Mouse (Mus musculus): Measurements from ENCODE around the gene Pgs1. TPM values are rescaled to one million over a fixed set of nuclear protein-coding genes. Genes with fewer than 3 reads are reported as not detected.

Pgs1 gene
- polyA plus RNA-seq, 1 experiment, result 50.6 TPM

GRCm38 (mm10) chr11:118024111-118024510 is 38.0 kb downstream of the Pgs1 start:
- no peak for DNase-seq (ENCODE audit: low read depth, low spot score)
- 83% methylated on average over 2 of the region's 2 CpGs for whole genome bisulfite sequencing

GRCm38 (mm10) chr11:118029170-118029569 is 43.1 kb downstream of the Pgs1 start:
- DNase-seq (ENCODE audit: low read depth, low spot score), result no peak
- WGBS, result 95% methylated on average over 6 of the region's 6 CpGs

- no peak for DNase-seq (ENCODE audit: low read depth, low spot score)
- 81% methylated on average over 9 of the region's 9 CpGs for WGBS
Observed at GRCm38 (mm10) chr11:118031134-118031533, 45.0 kb downstream of the Pgs1 start.

- no peak for DNase-seq (ENCODE audit: low read depth, low spot score)
Observed at GRCm38 (mm10) chr11:118034395-118034794, 48.3 kb downstream of the Pgs1 start.

GRCm38 (mm10) chr11:118035068-118035467 is 49.0 kb downstream of the Pgs1 start:
- DNase-seq (ENCODE audit: low read depth, low spot score), result no peak
- WGBS, result 22% methylated on average over 9 of the region's 9 CpGs

More at GRCm38 (mm10) chr11:118034395-118034794, 48.3 kb downstream of the Pgs1 start:
- WGBS, result 24% methylated on average over 13 of the region's 13 CpGs

GRCm38 (mm10) chr11:118042791-118043190 is 56.7 kb downstream of the Pgs1 start:
- DNase-seq (ENCODE audit: low read depth, low spot score), result no peak
- 86% methylated on average over 9 of the region's 9 CpGs for WGBS

GRCm38 (mm10) chr11:118043293-118043907 is 57.3 kb downstream of the Pgs1 start:
- 32% methylated on average over 14 of the region's 14 CpGs for WGBS
- no peak for DNase-seq (ENCODE audit: low read depth, low spot score)

- 28% methylated on average over 8 of the region's 8 CpGs for WGBS
- no peak for DNase-seq (ENCODE audit: low read depth, low spot score)
Observed at GRCm38 (mm10) chr11:118049641-118050040, 63.5 kb downstream of the Pgs1 start.

GRCm38 (mm10) chr11:118050174-118050573 is 64.1 kb downstream of the Pgs1 start:
- DNase-seq (ENCODE audit: low read depth, low spot score), result no peak
- WGBS, result 75% methylated on average over 16 of the region's 16 CpGs

- WGBS, result 66% methylated on average over 12 of the region's 12 CpGs
- DNase-seq (ENCODE audit: low read depth, low spot score), result no peak
Observed at GRCm38 (mm10) chr11:118058367-118058766, 72.3 kb downstream of the Pgs1 start.

GRCm38 (mm10) chr11:118058872-118059271 is 72.8 kb downstream of the Pgs1 start:
- WGBS, result 62% methylated on average over 10 of the region's 10 CpGs
- no peak for DNase-seq (ENCODE audit: low read depth, low spot score)

- WGBS, result 67% methylated on average over 14 of the region's 14 CpGs
- no peak for DNase-seq (ENCODE audit: low read depth, low spot score)
Observed at GRCm38 (mm10) chr11:118060038-118060437, 73.9 kb downstream of the Pgs1 start.

- whole genome bisulfite sequencing, result 77% methylated on average over 8 of the region's 8 CpGs
- DNase-seq (ENCODE audit: low read depth, low spot score), result no peak
Observed at GRCm38 (mm10) chr11:118067588-118067987, 81.5 kb downstream of the Pgs1 start.

- DNase-seq (ENCODE audit: low read depth, low spot score), result no peak
- WGBS, result 53% methylated on average over 16 of the region's 16 CpGs
Observed at GRCm38 (mm10) chr11:118068812-118069332, 82.8 kb downstream of the Pgs1 start.

GRCm38 (mm10) chr11:118071227-118071912 is 85.3 kb downstream of the Pgs1 start:
- WGBS, result 56% methylated on average over 11 of the region's 11 CpGs
- DNase-seq (ENCODE audit: low read depth, low spot score), result no peak

Other genes starting within 250 kb of the Pgs1 start
- gene Tmc8, start 204.2 kb upstream of the Pgs1 start, polyA plus RNA-seq (2012; rRNA removed), result 25.5 and 33.4 TPM in 2 replicates
- 66.3 and 76.5 TPM in 2 replicates for gene Tmc6, start 204.1 kb upstream of the Pgs1 start, polyA plus RNA-seq (2012; rRNA removed)
- gene 6030468B19Rik, start 188.6 kb upstream of the Pgs1 start, polyA plus RNA-seq (2012; rRNA removed), result 0.40 and 0.41 TPM in 2 replicates
- not detected in 2 replicates for gene Gm20708, start 176.6 kb upstream of the Pgs1 start, polyA plus RNA-seq (2012; rRNA removed)
- 317 and 353 TPM in 2 replicates for gene Syngr2, start 176.6 kb upstream of the Pgs1 start, polyA plus RNA-seq (2012; rRNA removed)
- 9.3 and 13.5 TPM in 2 replicates for gene Afmid, start 160.4 kb upstream of the Pgs1 start, polyA plus RNA-seq (2012; rRNA removed)
- 79.4 and 95.1 TPM in 2 replicates for gene Tk1, start 160.2 kb upstream of the Pgs1 start, polyA plus RNA-seq (2012; rRNA removed)
- gene Birc5, start 137.0 kb upstream of the Pgs1 start, polyA plus RNA-seq (2012; rRNA removed), result 35.8 and 45.0 TPM in 2 replicates
- 0.09 and 0.26 TPM in 2 replicates for gene Tmem235, start 125.5 kb upstream of the Pgs1 start, polyA plus RNA-seq (2012; rRNA removed)
- 24.4 and 25.7 TPM in 2 replicates for gene Tha1, start 112.8 kb upstream of the Pgs1 start, polyA plus RNA-seq (2012; rRNA removed)
- gene Socs3, start 16.2 kb upstream of the Pgs1 start, polyA plus RNA-seq (2012; rRNA removed), result 45.0 and 64.6 TPM in 2 replicates
- 0.11 and 0.27 TPM in 2 replicates for gene Dnah17, start 144.3 kb downstream of the Pgs1 start, polyA plus RNA-seq (2012; rRNA removed)